Mouse (Mus musculus) embryonic facial prominence, embryonic 14.5 days (tissue): Measurements from ENCODE around the gene Klhl41. TPM values are rescaled to one million over a fixed set of nuclear protein-coding genes. Genes with fewer than 3 reads are reported as not detected.
"Not testable (repeated sequence)": the region's sequence is repeated elsewhere in the genome, so short reads cannot be mapped to it uniquely, and the experiment has no call there.

Experiments used
- ATAC-seq: fragments of 200-750 bp; cut with Nextera tagmentation; 2 replicates; pipeline ENCODE4 v1.8.0; 2017; ENCODE audit warnings: low read depth, moderate number of reproducible peaks, moderate TSS enrichment
- DNase-seq: peaks from one replicate; pipeline ENCODE4 v3.0.0-alpha.2; 2015; ENCODE audit warnings: low spot score
- H3K27ac ChIP-seq: fragments of 300-500 bp; sonication (generic); replicated peaks from 2 replicates; pipeline ENCODE4 v1.5.1; 2014; ENCODE audit warnings: low read depth, mild to moderate bottlenecking, low read length, moderate library complexity
- H3K27me3 ChIP-seq: fragments of 300-500 bp; sonication (generic); replicated peaks from 2 replicates; pipeline ENCODE4 v1.6.1; 2014; ENCODE audit warnings: low read length; ENCODE audit not compliant: control insufficient read depth, insufficient read depth
- H3K36me3 ChIP-seq: fragments of 300-500 bp; sonication (generic); 2 replicates; pipeline ENCODE4 v1.6.1; 2014; ENCODE audit warnings: low read length, mixed read lengths; ENCODE audit not compliant: control insufficient read depth, insufficient read depth
- H3K4me1 ChIP-seq: fragments of 300-500 bp; sonication (generic); 2 replicates; pipeline ENCODE4 v1.6.1; 2014; ENCODE audit warnings: antibody characterized with exemption, low read length; ENCODE audit not compliant: control insufficient read depth, insufficient read depth
- H3K4me2 ChIP-seq: fragments of 300-500 bp; sonication (generic); 2 replicates; pipeline ENCODE4 v1.6.1; 2014; ENCODE audit warnings: low read depth, mild to moderate bottlenecking, low read length, moderate library complexity, mixed read lengths
- H3K4me3 ChIP-seq: fragments of 300-500 bp; sonication (generic); 2 replicates; pipeline ENCODE4 v1.5.1; 2014; ENCODE audit warnings: low read depth, mild to moderate bottlenecking, low read length
- H3K9ac ChIP-seq: fragments of 300-500 bp; sonication (generic); 2 replicates; pipeline ENCODE4 v1.6.1; 2014; ENCODE audit warnings: low read depth, mild to moderate bottlenecking, low read length, moderate library complexity, mixed read lengths
- H3K9me3 ChIP-seq: fragments of 300-500 bp; sonication (generic); 2 replicates; pipeline ENCODE4 v1.6.1; 2016; ENCODE audit warnings: low read length; ENCODE audit not compliant: control insufficient read depth
- WGBS: fragments of 180-500 bp; shearing (Covaris S2); extraction: QIAGEN DNeasy Blood & Tissue Kit; methylation state at CpG from one replicate; pipeline ENCODE4 v1.1.7; 2014; 5-methylcytosine and 5-hydroxymethylcytosine counted together
- polyA plus RNA-seq: library from polyadenylated mRNA; unstranded; fragments of >200 nt; fragmentation: Nextera tagmentation; extraction: Ambion mirVana; gene quantifications from 2 replicates; pipeline ENCODE4 v1.2.1, GENCODE M21; 2014

Klhl41 gene
- polyA plus RNA-seq, result 25.5 and 34.1 TPM in 2 replicates

GRCm38 (mm10) chr2:69669853-69670252 lies at the start of gene Klhl41:
Klhl41 (plus strand) TSS chr2:69670120.
- Histone ChIP-seq H3K4me1 (no peaks in the 10 kb centered on the region), H3K4me2 (no peak within 1 kb of the TSS), H3K27ac (no peak within 1 kb of the TSS; the same call in 1 of the 2 replicates), H3K9me3 (no peaks in the 10 kb centered on the region), H3K27me3 (no peaks in the 10 kb centered on the region), H3K36me3 (peaks cover 5% of the 10 kb centered on the region; the same call in 1 of the 2 replicates), H3K4me3 (peak within 1 kb of the TSS; percentile 11; the same call in 1 of the 2 replicates), H3K9ac (no peak within 1 kb of the TSS)
- 78% methylated on average over 9 of the region's 9 CpGs for WGBS
- ATAC-seq (peak; percentile 59; the same call in 1 of the 2 replicates), DNase-seq (peak; percentile 52)

DNA sequence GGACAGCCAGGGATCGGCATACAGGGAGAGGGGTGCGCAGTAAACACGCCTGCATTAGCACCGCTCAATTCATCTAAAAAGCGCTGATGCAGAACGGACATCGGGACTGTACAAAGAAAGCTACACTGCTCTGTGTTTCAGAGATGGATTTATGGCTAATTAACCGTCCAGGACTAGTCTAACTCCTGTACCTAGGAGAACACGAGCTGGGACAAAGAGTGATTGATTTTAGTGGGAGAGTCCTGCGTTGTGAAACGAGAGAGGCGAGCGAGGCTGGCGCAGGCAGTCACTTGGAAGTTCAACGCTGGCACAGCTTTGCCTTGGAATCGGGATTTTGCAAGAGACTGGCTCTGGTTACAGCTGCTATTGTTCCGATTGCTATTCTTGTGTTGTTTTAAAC lies 40.7 kb upstream of the Klhl41 start:
- Histone ChIP-seq H3K4me3 (no peak overlapping the region), H3K27ac (no peak overlapping the region), H3K4me2 (no peak overlapping the region), H3K27me3 (no peaks in the 10 kb centered on the region), H3K9ac (no peak overlapping the region), H3K9me3 (no peaks in the 10 kb centered on the region), H3K4me1 (no peaks in the 10 kb centered on the region), H3K36me3 (no peaks in the 10 kb centered on the region)
- peak; percentile 56 for DNase-seq
- WGBS, result 74% methylated on average over 17 of the region's 17 CpGs
- ATAC-seq, result peak; percentile 58; the same call in 1 of the 2 replicates

- Histone ChIP-seq H3K27me3 (no peaks in the 10 kb centered on the region), H3K27ac (no peak overlapping the region), H3K9me3 (no peaks in the 10 kb centered on the region), H3K4me3 (no peak overlapping the region), H3K36me3 (no peaks in the 10 kb centered on the region), H3K4me2 (no peak overlapping the region), H3K4me1 (no peaks in the 10 kb centered on the region), H3K9ac (no peak overlapping the region)
- WGBS, result 88% methylated on average over 6 of the region's 6 CpGs
- ATAC-seq (no peak), DNase-seq (no peak)
These were observed 40.0 kb upstream of the Klhl41 start for GRCm38 (mm10) chr2:69629914-69630313.

GRCm38 (mm10) chr2:69630792-69631191 lies 39.1 kb upstream of the Klhl41 start:
- no peaks in the 10 kb centered on the region for H3K27me3 ChIP-seq
- ATAC-seq, result peak; percentile 69
- H3K9me3 ChIP-seq, result no peaks in the 10 kb centered on the region
- no peak overlapping the region for H3K27ac ChIP-seq
- peak; percentile 77 for DNase-seq
- no peak overlapping the region for H3K4me3 ChIP-seq
- WGBS, result 76% methylated on average over 5 of the region's 5 CpGs
- no peak overlapping the region for H3K4me2 ChIP-seq
- H3K9ac ChIP-seq, result no peak overlapping the region
- no peaks in the 10 kb centered on the region for H3K4me1 ChIP-seq
- no peaks in the 10 kb centered on the region for H3K36me3 ChIP-seq

- Histone ChIP-seq H3K4me2 (no peak overlapping the region), H3K4me1 (no peaks in the 10 kb centered on the region), H3K27ac (no peak overlapping the region), H3K36me3 (no peaks in the 10 kb centered on the region), H3K27me3 (no peaks in the 10 kb centered on the region), H3K4me3 (no peak overlapping the region), H3K9me3 (no peaks in the 10 kb centered on the region), H3K9ac (no peak overlapping the region)
- ATAC-seq, result no peak
- 85% methylated on average over 2 of the region's 2 CpGs for WGBS
- no peak for DNase-seq
These were observed 38.5 kb upstream of the Klhl41 start for GRCm38 (mm10) chr2:69631449-69631848.

GRCm38 (mm10) chr2:69635064-69635701 lies 34.7 kb upstream of the Klhl41 start:
- H3K4me2 ChIP-seq, result peak overlapping the region; percentile 47
- no peaks in the 10 kb centered on the region for H3K4me1 ChIP-seq
- peak overlapping the region; percentile 43 for H3K4me3 ChIP-seq
- peak; percentile 73 for DNase-seq
- H3K27ac ChIP-seq, result no peak overlapping the region
- 10% methylated on average over 11 of the region's 11 CpGs for WGBS
- H3K27me3 ChIP-seq, result no peaks in the 10 kb centered on the region
- peak overlapping the region; percentile 58 for H3K9ac ChIP-seq
- ATAC-seq, result 0 out of 2 replicates have a peak, but pooled peaks have one; percentile 47
- H3K36me3 ChIP-seq, result no peaks in the 10 kb centered on the region
- H3K9me3 ChIP-seq, result no peaks in the 10 kb centered on the region

- H3K4me1 ChIP-seq, result no peaks in the 10 kb centered on the region
- no peak overlapping the region for H3K4me3 ChIP-seq
- no peak overlapping the region for H3K27ac ChIP-seq
- WGBS, result 61% methylated on average over 6 of the region's 6 CpGs
- H3K9ac ChIP-seq, result no peak overlapping the region
- DNase-seq (peak; percentile 15), ATAC-seq (no peak)
- H3K36me3 ChIP-seq, result no peaks in the 10 kb centered on the region
- no peak overlapping the region for H3K4me2 ChIP-seq
- no peaks in the 10 kb centered on the region for H3K9me3 ChIP-seq
- no peaks in the 10 kb centered on the region for H3K27me3 ChIP-seq
These were observed 34.1 kb upstream of the Klhl41 start for GRCm38 (mm10) chr2:69635807-69636206.

GRCm38 (mm10) chr2:69637989-69638388 lies 31.9 kb upstream of the Klhl41 start:
- not testable (repeated sequence) for ATAC-seq, H3K9me3 ChIP-seq, H3K36me3 ChIP-seq, H3K4me2 ChIP-seq, DNase-seq, H3K27me3 ChIP-seq, H3K4me1 ChIP-seq, H3K27ac ChIP-seq, H3K9ac ChIP-seq, H3K4me3 ChIP-seq
- 72% methylated on average over 7 of the region's 7 CpGs for WGBS

- Histone ChIP-seq H3K27me3 (no peaks in the 10 kb centered on the region), H3K36me3 (no peaks in the 10 kb centered on the region), H3K4me3 (no peak overlapping the region), H3K9ac (no peak overlapping the region), H3K9me3 (no peaks in the 10 kb centered on the region), H3K4me1 (no peaks in the 10 kb centered on the region), H3K4me2 (no peak overlapping the region), H3K27ac (no peak overlapping the region)
- 51% methylated on average over 10 of the region's 10 CpGs for WGBS
- DNase-seq (peak; percentile 26), ATAC-seq (peak; percentile 56; the same call in 1 of the 2 replicates)
These were observed 29.8 kb upstream of the Klhl41 start for GRCm38 (mm10) chr2:69640100-69640499.
